Mouse (Mus musculus) spleen, embryonic (tissue): ENCODE data around the gene Eif5a.

ENCODE experiments used
- CTCF ChIA-PET: fragments of 350-600 bp; sonication (Branson Sonifier 250); formaldehyde crosslinking; loops from one replicate; lab custom pipeline; 2022; lab: Charles Lee

Eif5a gene

GRCm38 (mm10) chr11:69880853-69881603, 40.7 kb downstream of the Eif5a start, which contains the start of gene Kctd11:
Gene Kctd11, minus strand, starts transcription at chr11:69881406.
- CTCF ChIA-PET = interaction anchor here (1.4 kb wide), 1 partner anchor 67 kb away, joined by 7 read pairs; the partner anchor contains the start of gene Slc2a4

- CTCF ChIA-PET = interaction anchor here (0.7 to 1.4 kb wide), 2 partner anchors 58 to 68 kb away, joined by 3 to 7 read pairs; partner anchors contain the start of gene Slc2a4
Observed at GRCm38 (mm10) chr11:69880506-69880852, 41.3 kb downstream of the Eif5a start.

- CTCF ChIA-PET = interaction anchor here (1.4 kb wide), 1 partner anchor 69 kb away, joined by 7 read pairs; the partner anchor contains the start of gene Slc2a4
Observed at GRCm38 (mm10) chr11:69879711-69880110, 42.0 kb downstream of the Eif5a start.

- CTCF ChIA-PET = interaction anchor here (0.5 kb wide), 1 partner anchor 494 kb away, joined by 8 read pairs; no protein-coding TSS in a partner anchor
Observed at GRCm38 (mm10) chr11:69878952-69879351, 42.8 kb downstream of the Eif5a start.

- CTCF ChIA-PET = no interaction called here
Observed at GRCm38 (mm10) chr11:69878399-69878798, 43.4 kb downstream of the Eif5a start.

- CTCF ChIA-PET = no interaction called here
Observed at GRCm38 (mm10) chr11:69877878-69878277, 43.9 kb downstream of the Eif5a start, which contains the start of gene Tmem95. Gene Tmem95, minus strand, starts transcription at chr11:69878018.

- CTCF ChIA-PET = interaction anchor here (0.6 kb wide), 1 partner anchor 161 kb away, joined by 3 read pairs; no protein-coding TSS in a partner anchor
Observed at GRCm38 (mm10) chr11:69876867-69877266, 44.9 kb downstream of the Eif5a start.

- CTCF ChIA-PET = interaction anchor here (0.6 to 0.7 kb wide), 3 partner anchors 24 to 394 kb away, joined by 3 to 9 read pairs (median 3); no protein-coding TSS in a partner anchor
Observed at GRCm38 (mm10) chr11:69876186-69876585, 45.6 kb downstream of the Eif5a start.

GRCm38 (mm10) chr11:69872451-69872850, 49.3 kb downstream of the Eif5a start:
- CTCF ChIA-PET = no interaction called here

GRCm38 (mm10) chr11:69871822-69872221, 49.9 kb downstream of the Eif5a start:
- CTCF ChIA-PET = no interaction called here

- CTCF ChIA-PET = no interaction called here
Observed at GRCm38 (mm10) chr11:69870289-69871069, 51.3 kb downstream of the Eif5a start.

GRCm38 (mm10) chr11:69867335-69867734, 54.4 kb downstream of the Eif5a start:
- CTCF ChIA-PET = no interaction called here
